Mouse (Mus musculus) adrenal gland, adult 2 months (tissue): ENCODE data around the gene Sec31b. TPM values are rescaled to one million over a fixed set of nuclear protein-coding genes. Genes with fewer than 3 reads are reported as not detected.
A peak's percentile ranks its signal among the peaks of the same experiment; 100 is the strongest.

ENCODE experiments used
- DNase-seq: peaks from one replicate; pipeline ENCODE4 v3.0.0; 2021
- polyA plus RNA-seq: library from polyadenylated mRNA; depleted of rRNA; stranded (reverse); fragments of >200 nt; gene quantifications from 2 replicates; pipeline ENCODE4 v1.2.3, GENCODE M21; 2012; rRNA removed
- total RNA-seq, 2 experiments: library from RNA; stranded (reverse); gene quantifications; 2 replicates each; pipeline ENCODE4 v1.2.3; 2021

The Sec31b gene
- total and polyA plus RNA-seq, 3 experiments, result 3.4 to 12.8 (median 4.8) TPM

DNA sequence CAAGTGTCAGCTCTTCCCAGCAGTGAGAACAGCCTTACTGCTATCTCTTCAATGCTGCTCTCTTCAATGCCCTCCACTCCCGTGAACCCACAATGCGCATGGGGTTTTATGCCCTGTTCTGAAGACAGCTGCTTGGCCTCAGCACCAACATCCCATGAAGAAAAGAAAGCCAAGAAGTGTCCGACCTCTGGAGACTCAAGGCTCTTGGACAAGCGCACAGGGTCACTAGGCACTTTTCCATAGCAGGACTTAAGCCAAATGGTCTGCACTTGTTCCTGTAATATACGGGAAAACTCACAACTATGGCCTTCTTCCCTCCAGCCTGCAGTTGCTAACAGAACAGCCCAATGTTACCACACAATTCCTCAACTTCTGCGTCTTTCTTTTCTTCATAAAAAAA lies 70.4 kb downstream of the Sec31b start:
- no peak for DNase-seq

GRCm38 (mm10) chr19:44474158-44474557 lies 71.5 kb downstream of the Sec31b start:
- DNase-seq, result peak; percentile 86

Other genes starting within 250 kb of the Sec31b start
- 1 to 10 TPM; 5.4 to 9.3 TPM for gene Scd4, start 212.8 kb downstream of the Sec31b start, total RNA-seq
- gene Scd4, start 212.8 kb downstream of the Sec31b start, polyA plus RNA-seq, result 0.19 and 0.29 TPM in 2 replicates
- 1,000 to 10,000 TPM; 1,012 to 3,370 TPM for gene Scd1, start 138.0 kb downstream of the Sec31b start, total RNA-seq
- 10,217 and 11,584 TPM in 2 replicates for gene Scd1, start 138.0 kb downstream of the Sec31b start, polyA plus RNA-seq
- gene Wnt8b, start 52.4 kb downstream of the Sec31b start, total RNA-seq, result under 1 TPM; 0.12 to 0.17 TPM
- 0.02 and 0.11 TPM in 2 replicates for gene Wnt8b, start 52.4 kb downstream of the Sec31b start, polyA plus RNA-seq
- gene Gm20538, start 7.0 kb upstream of the Sec31b start, total RNA-seq, result not detected
- not detected in 2 replicates for gene Gm20538, start 7.0 kb upstream of the Sec31b start, polyA plus RNA-seq
- 100 to 1,000 TPM; 747 TPM for gene Ndufb8, start 9.6 kb upstream of the Sec31b start, total RNA-seq
- gene Ndufb8, start 9.6 kb upstream of the Sec31b start, polyA plus RNA-seq, result 554 and 568 TPM in 2 replicates
- gene Hif1an, start 17.0 kb upstream of the Sec31b start, total RNA-seq, result 10 to 100 TPM; 21.2 to 25.7 TPM
- gene Hif1an, start 17.0 kb upstream of the Sec31b start, polyA plus RNA-seq, result 7.3 and 10.6 TPM in 2 replicates
- not detected for gene Pax2, start 210.2 kb upstream of the Sec31b start, total RNA-seq
- not detected in 2 replicates for gene Pax2, start 210.2 kb upstream of the Sec31b start, polyA plus RNA-seq